Mouse (Mus musculus): Measurements from ENCODE around the gene Evi5l. TPM values are rescaled to one million over a fixed set of nuclear protein-coding genes. Genes with fewer than 3 reads are reported as not detected.

Gene Evi5l
- polyA plus RNA-seq, 1 experiment from 2014 or later = 86.7 TPM

DNA sequence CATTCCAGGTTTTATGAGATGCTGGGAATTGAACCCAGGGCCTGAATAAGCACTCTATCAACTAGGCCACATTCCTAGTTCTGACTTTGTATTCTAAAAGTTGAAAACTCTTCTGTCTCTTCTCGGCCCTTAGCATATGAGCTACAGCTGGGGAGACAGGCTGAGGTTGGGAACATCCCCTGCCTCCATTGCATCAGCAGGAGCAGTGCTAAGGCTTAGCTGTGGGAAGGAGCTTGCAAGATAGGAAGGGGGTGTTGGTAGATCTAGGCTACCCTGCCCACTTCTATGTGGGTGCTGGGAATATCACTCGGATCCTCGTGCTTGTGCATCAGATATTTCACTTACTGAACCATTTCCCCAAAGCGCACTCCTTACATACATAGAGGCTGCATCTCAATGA is 61.6 kb downstream of the Evi5l start:
- Histone ChIP-seq H3K9ac (replicated peaks; ENCODE audit: low read depth, low read length) (no peak overlapping the region), H3K4me3 (ENCODE audit: low read depth, low read length) (no peak overlapping the region), H3K36me3 (ENCODE audit: control insufficient read depth, insufficient read depth, low read length) (no peaks in the 10 kb centered on the region), H3K27me3 (ENCODE audit: control insufficient read depth, insufficient read depth, low read length) (0 out of 2 replicates have a peak, but pooled peaks cover 2% of the 10 kb centered on the region), H3K4me1 (ENCODE audit: control insufficient read depth, insufficient read depth, low read length) (no peaks in the 10 kb centered on the region), H3K9me3 (ENCODE audit: control insufficient read depth, low read length) (no peaks in the 10 kb centered on the region), H3K4me2 (ENCODE audit: low read depth, low read length) (no peak overlapping the region), H3K27ac (ENCODE audit: low read depth, low read length) (no peak overlapping the region)
- no peak for ATAC-seq (ENCODE audit: low read depth)
- WGBS = 92% methylated on average over 4 of the region's 4 CpGs

DNA sequence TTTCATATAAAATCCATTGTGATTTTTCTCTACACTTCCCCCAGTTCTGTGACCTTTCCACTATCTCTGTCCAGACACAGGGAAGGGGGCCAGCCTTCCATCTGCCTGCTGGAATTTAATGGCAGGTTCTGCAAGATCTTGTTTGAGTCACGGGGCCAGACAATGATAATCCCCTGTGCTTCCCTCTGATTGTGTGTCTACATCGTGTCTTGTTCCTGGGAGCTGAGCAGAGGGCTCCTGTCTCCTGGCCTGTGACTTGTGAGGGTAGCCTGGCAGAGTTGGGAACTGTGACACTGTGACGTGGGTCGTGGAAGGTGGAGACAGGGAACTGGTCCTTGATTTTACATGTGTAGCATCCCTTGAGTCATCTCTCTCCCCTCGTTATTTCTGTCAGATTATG is 63.4 kb downstream of the Evi5l start:
- 72% methylated on average over 5 of the region's 5 CpGs for WGBS
- no peaks in the 10 kb centered on the region for H3K4me1 ChIP-seq (ENCODE audit: control insufficient read depth, insufficient read depth, low read length)
- H3K4me2 ChIP-seq (ENCODE audit: low read depth, low read length) = no peak overlapping the region
- no peak overlapping the region for H3K27ac ChIP-seq (ENCODE audit: low read depth, low read length)
- 0 out of 2 replicates have a peak, but pooled peaks cover 2% of the 10 kb centered on the region for H3K27me3 ChIP-seq (ENCODE audit: control insufficient read depth, insufficient read depth, low read length)
- no peak overlapping the region for H3K4me3 ChIP-seq (ENCODE audit: low read depth, low read length)
- no peak overlapping the region for H3K9ac ChIP-seq (replicated peaks; ENCODE audit: low read depth, low read length)
- no peaks in the 10 kb centered on the region for H3K36me3 ChIP-seq (ENCODE audit: control insufficient read depth, insufficient read depth, low read length)
- ATAC-seq (ENCODE audit: low read depth) = no peak
- no peaks in the 10 kb centered on the region for H3K9me3 ChIP-seq (ENCODE audit: control insufficient read depth, low read length)

DNA sequence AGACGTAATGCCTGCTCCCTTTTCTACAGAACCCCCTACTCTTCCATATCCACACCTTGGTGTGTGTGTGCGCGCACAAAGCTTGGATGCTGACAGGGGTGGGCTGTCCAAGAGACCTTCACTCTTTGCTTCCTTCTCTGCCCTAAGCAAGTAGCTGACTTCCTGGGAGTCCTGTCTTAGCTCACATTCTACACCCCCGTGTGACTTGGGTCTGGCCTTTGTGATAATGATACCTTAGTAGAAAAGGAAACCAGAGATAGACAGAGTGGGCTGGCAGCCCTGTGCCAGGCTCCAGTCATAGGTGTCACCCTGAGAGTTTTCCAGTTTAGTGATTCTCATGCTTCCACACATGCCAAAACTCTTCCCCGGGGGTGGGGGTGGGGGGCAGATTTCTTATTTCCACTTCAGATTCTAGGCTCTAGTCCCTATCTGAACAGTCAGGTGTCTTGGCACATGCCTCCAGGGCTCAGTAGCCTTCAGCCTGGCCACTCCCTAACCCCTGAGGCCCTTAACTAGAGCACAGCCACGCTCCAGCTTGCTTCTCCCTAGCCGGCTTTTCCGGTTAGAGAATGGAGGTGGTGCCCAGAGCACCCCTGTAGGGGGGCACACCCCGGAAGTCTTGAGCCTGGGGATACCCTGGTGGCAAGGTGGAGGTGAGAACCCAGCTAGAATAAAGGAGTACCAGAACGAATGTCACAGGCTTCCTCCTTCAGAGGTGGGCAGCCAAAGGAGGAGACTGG is 64.4 kb downstream of the Evi5l start:
- no peak for ATAC-seq (ENCODE audit: low read depth)
- WGBS = 60% methylated on average over 10 of the region's 10 CpGs

DNA sequence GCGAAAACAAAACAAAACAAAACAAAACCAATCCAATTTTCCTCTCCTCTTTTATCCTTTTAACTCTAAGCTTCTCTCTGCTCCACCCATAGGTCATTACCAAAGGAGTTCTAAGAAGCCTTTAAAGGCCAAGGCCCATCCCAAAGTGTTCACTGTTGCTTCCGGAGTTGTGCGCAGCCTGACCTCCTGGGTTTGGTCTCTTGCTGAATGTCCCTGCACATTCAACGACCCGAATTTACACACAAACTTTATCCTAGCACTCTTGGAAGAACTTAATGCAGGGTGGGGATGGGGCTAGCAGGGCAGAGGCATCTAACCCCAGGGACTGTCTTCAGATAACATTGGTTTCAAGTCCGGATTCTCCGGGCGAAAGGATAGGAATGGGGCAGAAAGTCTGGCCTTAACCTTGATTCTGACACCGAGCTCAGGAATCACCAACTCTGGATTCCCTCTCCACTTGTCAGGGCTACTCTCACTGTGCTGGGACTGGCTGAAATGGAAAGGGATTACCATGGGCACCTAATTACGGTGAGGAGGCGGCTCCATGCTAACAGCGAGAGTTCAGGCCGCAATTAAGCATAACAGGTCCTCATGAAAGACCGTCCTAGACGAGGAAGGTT is 71.6 kb downstream of the Evi5l start:
- Histone ChIP-seq H3K27me3 (ENCODE audit: control insufficient read depth, insufficient read depth, low read length) (no peaks in the 10 kb centered on the region), H3K4me3 (ENCODE audit: low read depth, low read length) (peak overlapping the region; percentile 52), H3K4me2 (ENCODE audit: low read depth, low read length) (peak overlapping the region; percentile 65), H3K36me3 (ENCODE audit: control insufficient read depth, insufficient read depth, low read length) (peaks cover 3% of the 10 kb centered on the region; the same call in 1 of the 2 replicates), H3K27ac (ENCODE audit: low read depth, low read length) (peak overlapping the region; percentile 91), H3K4me1 (ENCODE audit: control insufficient read depth, insufficient read depth, low read length) (peaks cover 24% of the 10 kb centered on the region), H3K9ac (replicated peaks; ENCODE audit: low read depth, low read length) (peak overlapping the region; percentile 54), H3K9me3 (ENCODE audit: control insufficient read depth, low read length) (no peaks in the 10 kb centered on the region)
- 20% methylated on average over 15 of the region's 15 CpGs for WGBS
- no peak; the same call in 1 of the 2 replicates for ATAC-seq (ENCODE audit: low read depth)

More for the DNA sequence above, 64.4 kb downstream of the Evi5l start:
- Histone ChIP-seq H3K4me3 (ENCODE audit: low read depth, low read length) (no peak overlapping the region), H3K9me3 (ENCODE audit: control insufficient read depth, low read length) (no peaks in the 10 kb centered on the region), H3K4me1 (ENCODE audit: control insufficient read depth, insufficient read depth, low read length) (no peaks in the 10 kb centered on the region), H3K27me3 (ENCODE audit: control insufficient read depth, insufficient read depth, low read length) (0 out of 2 replicates have a peak, but pooled peaks cover 2% of the 10 kb centered on the region), H3K9ac (replicated peaks; ENCODE audit: low read depth, low read length) (no peak overlapping the region), H3K4me2 (ENCODE audit: low read depth, low read length) (no peak overlapping the region), H3K36me3 (ENCODE audit: control insufficient read depth, insufficient read depth, low read length) (no peaks in the 10 kb centered on the region), H3K27ac (ENCODE audit: low read depth, low read length) (no peak overlapping the region)

DNA sequence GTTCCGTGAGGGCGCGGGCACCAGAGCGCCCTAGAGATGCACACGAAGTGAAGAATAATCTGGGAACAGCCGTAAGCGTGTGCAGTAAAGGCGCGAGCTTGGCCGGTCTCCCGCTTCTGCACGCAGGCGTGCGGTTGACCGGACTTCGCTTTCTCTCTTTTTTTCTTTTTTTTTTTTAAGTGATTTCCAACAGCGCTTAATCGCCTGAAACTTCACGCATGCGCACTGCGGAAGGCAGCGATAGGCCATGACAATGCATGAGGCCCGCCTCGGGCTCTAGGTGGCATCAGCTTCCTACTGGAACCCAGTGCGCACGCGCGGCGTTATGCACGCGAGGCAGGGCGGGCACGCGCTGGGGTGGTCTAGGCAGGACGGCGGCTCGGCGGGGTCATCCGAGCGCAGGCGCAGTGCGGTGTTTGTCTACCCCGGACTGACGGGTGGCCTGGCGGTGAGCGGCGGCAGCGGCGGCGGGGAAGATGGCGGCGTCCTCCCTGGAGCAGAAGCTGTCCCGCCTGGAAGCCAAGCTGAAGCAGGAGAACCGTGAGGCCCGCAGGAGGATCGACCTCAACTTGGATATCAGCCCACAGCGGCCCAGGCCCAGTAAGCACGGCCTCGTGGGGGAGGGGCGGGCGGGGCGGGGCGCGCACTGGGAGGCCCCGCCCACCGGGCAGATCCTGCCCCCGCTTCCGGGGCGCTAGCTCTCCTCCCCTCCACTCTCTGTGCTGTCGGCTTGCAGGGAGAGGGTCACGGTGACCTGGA is 72.2 kb downstream of the Evi5l start, which contains the start of the genes Map2k7 and Gm49320:
Gene Map2k7 (plus strand): TSS at position 307 of the 759 bp plus-strand sequence.
Gene Gm49320 (plus strand): TSS at position 432 of the 759 bp plus-strand sequence.
- Histone ChIP-seq H3K9me3 (ENCODE audit: control insufficient read depth, low read length) (no peaks in the 10 kb centered on the region), H3K36me3 (ENCODE audit: control insufficient read depth, insufficient read depth, low read length) (peaks cover 7% of the 10 kb centered on the region; the same call in 1 of the 2 replicates), H3K27me3 (ENCODE audit: control insufficient read depth, insufficient read depth, low read length) (no peaks in the 10 kb centered on the region), H3K4me3 (ENCODE audit: low read depth, low read length) (peak within 1 kb of the TSS; percentile 52), H3K4me2 (ENCODE audit: low read depth, low read length) (peak within 1 kb of the TSS; percentile 91), H3K4me1 (ENCODE audit: control insufficient read depth, insufficient read depth, low read length) (peaks cover 24% of the 10 kb centered on the region), H3K27ac (ENCODE audit: low read depth, low read length) (peak within 1 kb of the TSS; percentile 91), H3K9ac (replicated peaks; ENCODE audit: low read depth, low read length) (peak within 1 kb of the TSS; percentile 75)
- peak; percentile 93 for ATAC-seq (ENCODE audit: low read depth)
- WGBS = under 1% methylated on average over 62 of the region's 71 CpGs

DNA sequence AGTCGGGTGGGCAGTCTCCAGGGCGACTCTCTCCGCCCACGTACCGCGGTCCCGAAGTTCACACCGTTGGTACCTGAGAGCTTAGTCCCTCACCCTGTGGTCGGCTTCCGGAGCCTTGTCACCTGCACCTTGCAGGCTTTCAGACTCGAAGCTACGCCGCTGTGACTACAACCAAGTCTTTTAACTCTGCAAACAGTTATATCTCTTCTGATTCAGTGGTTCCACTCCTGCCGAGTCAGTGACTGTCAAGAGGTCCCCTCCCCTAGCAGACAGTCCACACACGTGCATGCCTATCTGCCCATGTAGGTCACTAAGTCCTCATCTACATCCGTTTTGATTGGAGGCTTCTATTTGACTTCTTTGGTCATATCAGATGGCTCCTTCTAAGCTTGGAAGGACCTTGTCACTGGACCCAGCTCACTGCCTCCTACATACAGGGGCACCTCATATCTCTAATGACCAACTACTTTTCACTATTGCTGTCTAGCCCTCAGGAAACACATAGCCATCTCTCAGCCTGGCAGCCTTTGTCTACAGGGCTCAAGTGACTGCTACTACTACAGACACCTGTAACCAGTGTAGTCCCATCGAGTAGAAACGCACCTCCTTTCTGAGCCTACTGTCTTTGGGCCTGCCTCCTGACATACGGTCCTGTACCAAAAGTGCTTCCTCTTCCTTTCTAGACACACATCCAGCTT is 73.0 kb downstream of the Evi5l start:
- ATAC-seq (ENCODE audit: low read depth) = peak; percentile 32; the same call in 1 of the 2 replicates

DNA sequence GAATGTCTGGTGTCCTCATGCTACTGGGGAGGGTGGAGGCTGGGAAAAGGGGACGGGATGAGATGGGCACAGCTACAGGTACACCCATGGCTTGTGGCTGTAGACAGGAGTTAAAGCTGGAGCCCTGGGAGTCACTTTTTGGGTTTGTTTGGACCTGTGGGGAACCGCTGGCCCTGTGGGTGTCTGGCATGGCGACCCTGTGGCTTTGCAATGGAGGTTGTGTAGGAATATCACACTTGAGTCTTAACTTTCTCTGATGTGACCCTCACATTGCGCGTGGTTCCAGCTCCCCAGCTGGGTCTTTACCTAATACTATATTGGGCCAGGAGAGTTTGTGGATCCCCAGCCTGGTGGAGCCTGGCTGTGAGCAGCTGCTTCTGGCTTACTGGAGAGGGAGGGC is 78.7 kb downstream of the Evi5l start:
- 95% methylated on average over 5 of the region's 5 CpGs for WGBS
- Histone ChIP-seq H3K4me2 (ENCODE audit: low read depth, low read length) (no peak overlapping the region), H3K27me3 (ENCODE audit: control insufficient read depth, insufficient read depth, low read length) (no peaks in the 10 kb centered on the region), H3K36me3 (ENCODE audit: control insufficient read depth, insufficient read depth, low read length) (peaks cover 49% of the 10 kb centered on the region), H3K27ac (ENCODE audit: low read depth, low read length) (no peak overlapping the region), H3K9me3 (ENCODE audit: control insufficient read depth, low read length) (no peaks in the 10 kb centered on the region), H3K4me3 (ENCODE audit: low read depth, low read length) (no peak overlapping the region), H3K9ac (replicated peaks; ENCODE audit: low read depth, low read length) (no peak overlapping the region), H3K4me1 (ENCODE audit: control insufficient read depth, insufficient read depth, low read length) (peaks cover 13% of the 10 kb centered on the region)
- ATAC-seq (ENCODE audit: low read depth) = no peak

More for the DNA sequence above, 73.0 kb downstream of the Evi5l start:
- H3K4me1 ChIP-seq (ENCODE audit: control insufficient read depth, insufficient read depth, low read length) = peaks cover 24% of the 10 kb centered on the region
- peaks cover 13% of the 10 kb centered on the region for H3K36me3 ChIP-seq (ENCODE audit: control insufficient read depth, insufficient read depth, low read length)
- peak overlapping the region; percentile 52 for H3K4me3 ChIP-seq (ENCODE audit: low read depth, low read length)
- H3K4me2 ChIP-seq (ENCODE audit: low read depth, low read length) = peak overlapping the region; percentile 91
- peak overlapping the region; percentile 75 for H3K9ac ChIP-seq (replicated peaks; ENCODE audit: low read depth, low read length)
- no peaks in the 10 kb centered on the region for H3K9me3 ChIP-seq (ENCODE audit: control insufficient read depth, low read length)
- H3K27ac ChIP-seq (ENCODE audit: low read depth, low read length) = peak overlapping the region; percentile 85
- H3K27me3 ChIP-seq (ENCODE audit: control insufficient read depth, insufficient read depth, low read length) = no peaks in the 10 kb centered on the region
- 14% methylated on average over 19 of the region's 19 CpGs for WGBS

DNA sequence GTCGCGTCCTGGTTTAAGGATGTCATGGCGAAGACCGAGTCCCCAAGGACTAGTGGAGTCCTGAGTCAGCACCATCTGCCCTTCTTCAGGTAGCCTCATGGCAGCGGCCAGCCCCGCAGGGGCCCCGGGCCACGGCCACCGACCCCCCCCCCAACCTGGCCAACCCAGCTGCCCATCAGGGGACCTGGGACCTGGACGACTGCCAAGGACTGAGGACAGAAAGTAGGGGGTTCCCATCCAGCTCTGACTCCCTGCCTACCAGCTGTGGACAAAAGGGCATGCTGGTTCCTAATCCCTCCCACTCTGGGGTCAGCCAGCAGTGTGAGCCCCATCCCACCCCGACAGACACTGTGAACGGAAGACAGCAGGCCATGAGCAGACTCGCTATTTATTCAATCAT is 79.4 kb downstream of the Evi5l start:
- no peak overlapping the region for H3K4me2 ChIP-seq (ENCODE audit: low read depth, low read length)
- WGBS = 88% methylated on average over 13 of the region's 13 CpGs
- H3K9ac ChIP-seq (replicated peaks; ENCODE audit: low read depth, low read length) = no peak overlapping the region
- no peaks in the 10 kb centered on the region for H3K9me3 ChIP-seq (ENCODE audit: control insufficient read depth, low read length)
- no peak overlapping the region for H3K4me3 ChIP-seq (ENCODE audit: low read depth, low read length)
- ATAC-seq (ENCODE audit: low read depth) = no peak
- H3K27ac ChIP-seq (ENCODE audit: low read depth, low read length) = no peak overlapping the region
- peaks cover 6% of the 10 kb centered on the region; the same call in 1 of the 2 replicates for H3K4me1 ChIP-seq (ENCODE audit: control insufficient read depth, insufficient read depth, low read length)
- H3K27me3 ChIP-seq (ENCODE audit: control insufficient read depth, insufficient read depth, low read length) = no peaks in the 10 kb centered on the region
- peaks cover 49% of the 10 kb centered on the region for H3K36me3 ChIP-seq (ENCODE audit: control insufficient read depth, insufficient read depth, low read length)

Data from neural tube, embryonic 14.5 days (tissue).